Mouse (Mus musculus): ENCODE measurements around the gene Lamtor2. TPM values are rescaled to one million over a fixed set of nuclear protein-coding genes. Genes with fewer than 3 reads are reported as not detected.

Lamtor2 gene
- polyA plus RNA-seq, 1 experiment from 2014 or later, result 137 TPM

- no peaks in the 10 kb centered on the region for H3K9me3 ChIP-seq
- ATAC-seq (ENCODE audit: low FRiP score), result no peak
- no peaks in the 10 kb centered on the region for H3K36me3 ChIP-seq (replicated peaks)
- peaks cover 40% of the 10 kb centered on the region for H3K4me1 ChIP-seq
- no peak overlapping the region for H3K27ac ChIP-seq
- H3K9ac ChIP-seq, result no peak overlapping the region
- peaks cover 6% of the 10 kb centered on the region; the same call in 1 of the 2 replicates for H3K27me3 ChIP-seq
- H3K4me3 ChIP-seq (replicated peaks), result no peak overlapping the region
- no peak overlapping the region for H3K4me2 ChIP-seq
- WGBS, result 80% methylated on average over 10 of the region's 10 CpGs
Measured at GRCm38 (mm10) chr3:88514231-88515094, 38.4 kb downstream of the Lamtor2 start.

- H3K4me1 ChIP-seq, result peaks cover 45% of the 10 kb centered on the region
- no peak overlapping the region for H3K4me3 ChIP-seq (replicated peaks)
- 82% methylated on average over 7 of the region's 7 CpGs for WGBS
- no peak for ATAC-seq (ENCODE audit: low FRiP score)
- H3K36me3 ChIP-seq (replicated peaks), result no peaks in the 10 kb centered on the region
- H3K27me3 ChIP-seq, result peaks cover 6% of the 10 kb centered on the region; the same call in 1 of the 2 replicates
- H3K4me2 ChIP-seq, result no peak overlapping the region
- no peak overlapping the region for H3K27ac ChIP-seq
- no peak overlapping the region for H3K9ac ChIP-seq
- no peaks in the 10 kb centered on the region for H3K9me3 ChIP-seq
Measured at GRCm38 (mm10) chr3:88513546-88514115, 39.2 kb downstream of the Lamtor2 start.

DNA sequence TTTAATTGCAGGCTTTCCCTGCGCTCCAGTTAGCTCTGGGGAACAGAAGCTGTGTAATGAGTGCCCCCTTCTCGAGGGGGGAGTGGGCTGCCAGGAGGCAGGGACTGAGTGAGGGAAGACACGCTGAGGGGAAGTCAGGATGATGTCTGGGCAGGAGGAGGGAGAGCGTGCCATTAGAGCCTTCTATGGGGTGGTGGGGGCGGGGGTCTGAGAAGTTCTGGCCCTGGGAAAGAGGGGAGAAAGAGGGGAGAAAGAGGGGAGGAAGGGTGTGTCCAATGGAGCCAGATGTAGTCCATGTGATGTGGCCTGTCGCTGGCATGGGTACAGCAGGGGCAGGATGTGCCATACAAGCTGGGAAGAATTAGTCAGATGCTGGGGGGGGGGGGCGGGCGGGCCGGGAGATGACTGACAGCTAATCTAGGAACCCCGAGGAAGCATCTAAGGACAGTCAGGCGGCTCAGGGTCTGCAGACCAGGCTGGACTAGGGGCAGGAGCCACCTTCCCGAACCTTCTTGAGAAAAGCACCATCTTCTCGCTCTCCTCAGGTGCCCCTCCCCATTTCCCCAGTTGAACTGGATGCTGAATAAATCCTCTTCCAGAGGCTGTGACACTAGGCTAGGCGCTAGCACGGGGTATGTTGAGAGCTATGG is 39.9 kb downstream of the Lamtor2 start:
- Histone ChIP-seq H3K27ac (0 out of 2 replicates have a peak overlapping the region, but pooled peaks have one; percentile 38), H3K36me3 (replicated peaks) (no peaks in the 10 kb centered on the region), H3K4me2 (no peak overlapping the region), H3K4me1 (peaks cover 45% of the 10 kb centered on the region), H3K9ac (no peak overlapping the region), H3K9me3 (no peaks in the 10 kb centered on the region), H3K27me3 (peaks cover 9% of the 10 kb centered on the region; the same call in 1 of the 2 replicates), H3K4me3 (replicated peaks) (no peak overlapping the region)
- 46% methylated on average over 12 of the region's 15 CpGs for WGBS
- no peak for ATAC-seq (ENCODE audit: low FRiP score)

- peaks cover 45% of the 10 kb centered on the region for H3K4me1 ChIP-seq
- H3K27me3 ChIP-seq, result peaks cover 9% of the 10 kb centered on the region; the same call in 1 of the 2 replicates
- H3K4me2 ChIP-seq, result no peak overlapping the region
- H3K36me3 ChIP-seq (replicated peaks), result no peaks in the 10 kb centered on the region
- no peak overlapping the region for H3K9ac ChIP-seq
- 42% methylated on average over 6 of the region's 6 CpGs for WGBS
- 0 out of 2 replicates have a peak overlapping the region, but pooled peaks have one; percentile 38 for H3K27ac ChIP-seq
- no peak for ATAC-seq (ENCODE audit: low FRiP score)
- no peaks in the 10 kb centered on the region for H3K9me3 ChIP-seq
- H3K4me3 ChIP-seq (replicated peaks), result no peak overlapping the region
Measured at GRCm38 (mm10) chr3:88512141-88512895, 40.6 kb downstream of the Lamtor2 start.

DNA sequence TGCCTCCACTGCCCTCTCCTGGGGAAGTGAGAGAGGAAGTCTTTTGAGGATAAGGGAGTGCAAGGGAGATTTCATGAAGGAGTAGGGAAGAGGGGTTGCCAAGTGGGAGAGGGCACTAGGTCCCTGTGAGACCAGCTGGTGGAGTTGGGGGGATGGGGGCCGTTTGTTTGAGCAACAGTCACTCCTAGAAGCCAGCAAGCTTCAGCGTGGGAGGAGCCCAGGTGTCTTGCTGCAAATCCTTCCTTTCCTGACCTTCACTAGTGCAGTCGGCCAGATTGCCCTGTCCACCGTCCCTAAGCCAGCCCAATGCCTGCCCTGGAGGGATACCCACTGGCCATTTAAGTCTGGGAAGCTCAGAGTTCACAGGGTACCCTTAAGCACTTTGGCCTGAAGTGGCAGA is 41.3 kb downstream of the Lamtor2 start:
- Histone ChIP-seq H3K27ac (no peak overlapping the region), H3K9me3 (no peaks in the 10 kb centered on the region), H3K36me3 (replicated peaks) (no peaks in the 10 kb centered on the region), H3K4me3 (replicated peaks) (no peak overlapping the region), H3K9ac (no peak overlapping the region), H3K4me2 (no peak overlapping the region), H3K27me3 (peaks cover 8% of the 10 kb centered on the region; the same call in 1 of the 2 replicates), H3K4me1 (peaks cover 45% of the 10 kb centered on the region)
- WGBS, result 73% methylated on average over 4 of the region's 4 CpGs
- ATAC-seq (ENCODE audit: low FRiP score), result no peak

DNA sequence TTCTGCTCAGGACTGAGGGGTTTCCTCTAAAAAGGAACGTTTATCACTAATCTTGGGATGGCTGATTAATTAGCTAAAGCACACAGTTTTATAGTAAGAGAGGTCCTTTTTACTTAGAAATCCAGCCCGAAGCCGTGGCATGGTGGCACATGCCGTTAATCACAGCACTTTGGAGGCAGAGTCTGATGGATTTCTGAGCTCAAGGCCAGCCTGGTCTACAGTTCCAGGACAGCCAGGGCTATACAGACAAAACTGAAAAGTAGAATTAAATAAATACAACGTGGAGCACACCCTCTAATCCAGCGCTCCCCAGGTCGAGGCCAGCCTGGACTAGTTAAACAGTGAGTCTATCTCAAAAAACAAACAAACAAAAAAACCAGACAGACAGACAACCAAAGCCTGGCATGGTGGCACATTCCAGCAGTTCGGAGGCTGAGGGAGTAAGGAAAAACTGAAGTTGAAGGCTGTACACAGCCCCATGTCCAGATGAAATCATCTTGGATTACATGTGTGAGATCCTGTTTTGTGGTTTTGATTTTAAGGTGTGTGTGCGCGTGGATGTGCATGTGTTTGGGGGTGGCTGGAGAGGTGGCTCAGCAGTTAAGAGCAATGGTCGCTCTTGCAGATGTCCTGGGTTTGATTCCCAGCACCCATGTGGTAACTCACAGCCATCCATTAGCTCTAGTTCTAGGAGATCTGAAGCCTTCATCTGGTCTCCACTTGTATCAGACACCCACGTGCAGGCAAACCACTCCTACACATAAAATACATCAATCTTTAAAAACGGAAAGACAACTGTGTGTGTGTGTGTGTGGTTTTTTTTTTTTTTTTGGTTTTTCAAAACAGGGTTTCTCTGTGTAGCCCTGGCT is 42.2 kb downstream of the Lamtor2 start:
- Histone ChIP-seq H3K27me3 (peaks cover 6% of the 10 kb centered on the region; the same call in 1 of the 2 replicates), H3K4me1 (peaks cover 45% of the 10 kb centered on the region), H3K36me3 (replicated peaks) (no peaks in the 10 kb centered on the region), H3K9me3 (no peaks in the 10 kb centered on the region), H3K27ac (peak overlapping the region; percentile 93), H3K4me2 (peak overlapping the region; percentile 58), H3K9ac (peak overlapping the region; percentile 54), H3K4me3 (replicated peaks) (peak overlapping the region; percentile 37)
- WGBS, result 51% methylated on average over 13 of the region's 13 CpGs
- ATAC-seq (ENCODE audit: low FRiP score), result no peak; the same call in 1 of the 2 replicates

- H3K4me1 ChIP-seq, result peaks cover 45% of the 10 kb centered on the region
- H3K27me3 ChIP-seq, result peaks cover 8% of the 10 kb centered on the region; the same call in 1 of the 2 replicates
- H3K9ac ChIP-seq, result peak within 1 kb of the TSS; percentile 54
- peak within 1 kb of the TSS; percentile 58 for H3K4me2 ChIP-seq
- no peaks in the 10 kb centered on the region for H3K36me3 ChIP-seq (replicated peaks)
- H3K9me3 ChIP-seq, result no peaks in the 10 kb centered on the region
- H3K4me3 ChIP-seq (replicated peaks), result peak within 1 kb of the TSS; percentile 37
- under 1% methylated on average over 31 of the region's 31 CpGs for WGBS
- ATAC-seq (ENCODE audit: low FRiP score), result peak; percentile 97
- peak within 1 kb of the TSS; percentile 93 for H3K27ac ChIP-seq
Measured at GRCm38 (mm10) chr3:88509692-88510420, 43.0 kb downstream of the Lamtor2 start, which contains the start of gene Lmna. TSS of gene Lmna (minus strand) at chr3:88509956.

- H3K36me3 ChIP-seq (replicated peaks), result no peaks in the 10 kb centered on the region
- H3K27me3 ChIP-seq, result peaks cover 11% of the 10 kb centered on the region; the same call in 1 of the 2 replicates
- no peak for ATAC-seq (ENCODE audit: low FRiP score)
- peak overlapping the region; percentile 93 for H3K27ac ChIP-seq
- peak overlapping the region; percentile 37 for H3K4me3 ChIP-seq (replicated peaks)
- H3K9ac ChIP-seq, result peak overlapping the region; percentile 54; the same call in 1 of the 2 replicates
- H3K9me3 ChIP-seq, result no peaks in the 10 kb centered on the region
- peaks cover 45% of the 10 kb centered on the region for H3K4me1 ChIP-seq
- H3K4me2 ChIP-seq, result peak overlapping the region; percentile 58
- WGBS, result 63% methylated on average over 3 of the region's 3 CpGs
Measured at GRCm38 (mm10) chr3:88509250-88509649, 43.6 kb downstream of the Lamtor2 start.

GRCm38 (mm10) chr3:88505765-88506164 is 47.1 kb downstream of the Lamtor2 start:
- Histone ChIP-seq H3K4me2 (no peak overlapping the region), H3K36me3 (replicated peaks) (no peaks in the 10 kb centered on the region), H3K4me1 (peaks cover 40% of the 10 kb centered on the region), H3K27me3 (peaks cover 46% of the 10 kb centered on the region), H3K9ac (no peak overlapping the region), H3K4me3 (replicated peaks) (no peak overlapping the region), H3K27ac (no peak overlapping the region), H3K9me3 (no peaks in the 10 kb centered on the region)
- no peak for ATAC-seq (ENCODE audit: low FRiP score)
- 49% methylated on average over 7 of the region's 7 CpGs for WGBS

DNA sequence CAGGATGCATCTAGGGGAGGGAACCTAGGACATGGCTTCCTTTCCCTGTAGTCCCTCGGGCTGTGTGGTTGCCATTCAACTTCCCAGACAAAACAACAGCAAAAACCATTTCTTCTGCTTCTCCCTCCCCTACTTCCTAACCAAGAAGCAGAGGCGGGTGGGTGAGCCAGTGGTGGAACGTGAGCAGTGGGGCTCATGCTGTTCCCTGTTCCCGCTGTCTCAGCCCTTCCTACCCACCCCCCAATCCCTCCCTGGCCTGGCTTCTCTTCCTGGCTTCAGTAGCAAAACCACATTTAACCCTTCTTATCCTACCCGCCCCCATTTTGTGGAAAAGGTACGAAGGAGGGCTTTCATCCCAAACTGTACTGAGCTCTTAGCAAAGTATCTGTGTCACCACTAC is 47.8 kb downstream of the Lamtor2 start:
- Histone ChIP-seq H3K9me3 (no peaks in the 10 kb centered on the region), H3K9ac (no peak overlapping the region), H3K4me3 (replicated peaks) (no peak overlapping the region), H3K27ac (no peak overlapping the region), H3K36me3 (replicated peaks) (no peaks in the 10 kb centered on the region), H3K4me1 (peaks cover 33% of the 10 kb centered on the region), H3K4me2 (no peak overlapping the region), H3K27me3 (peaks cover 48% of the 10 kb centered on the region)
- ATAC-seq (ENCODE audit: low FRiP score), result no peak
- 67% methylated on average over 6 of the region's 6 CpGs for WGBS

Measured in forebrain, embryonic 12.5 days (tissue).